Mouse (Mus musculus) MEL (cell line): ENCODE results near the gene Hs1bp3.

Source experiments
- CTCF ChIP-seq, 3 experiments: IDR thresholded peaks in 2 of 3; conservative IDR thresholded peaks in 1 of 3; 2 replicates each; pipeline ENCODE4 v1.5.1; 2011 to 2012; ENCODE audit warnings: low read length in 3 of 3, low read depth in 2 of 3, mild to moderate bottlenecking in 2 of 3, improper control_type of control experiment in 1 of 3, inconsistent platforms in 1 of 3, mixed read lengths in 1 of 3, moderate library complexity in 1 of 3; ENCODE audit not compliant: control insufficient read depth in 1 of 3, insufficient read depth in 1 of 3, poor library complexity in 1 of 3, severe bottlenecking in 1 of 3
- E2F4 ChIP-seq: IDR thresholded peaks from 2 replicates; pipeline ENCODE4 v1.6.1; 2011; ENCODE audit warnings: low read depth, low read length, improper control_type of control experiment, borderline replicate concordance
- EP300 ChIP-seq, 2 experiments: IDR thresholded peaks; 2 replicates each; pipeline ENCODE4 v1.6.1; 2011; ENCODE audit warnings: improper control_type of control experiment in 2 of 2, low read length in 2 of 2, low read depth in 1 of 2, mild to moderate bottlenecking in 1 of 2
- ETS1 ChIP-seq: IDR thresholded peaks from 2 replicates; pipeline ENCODE4 v1.6.1; 2012; ENCODE audit warnings: low read depth, mild to moderate bottlenecking, inconsistent platforms, low read length, improper control_type of control experiment, moderate library complexity
- MAX ChIP-seq: IDR thresholded peaks from 2 replicates; pipeline ENCODE4 v1.6.1; 2011; ENCODE audit warnings: low read length, improper control_type of control experiment
- MAZ ChIP-seq: IDR thresholded peaks from 2 replicates; pipeline ENCODE4 v1.6.1; 2012; ENCODE audit warnings: low read depth, mild to moderate bottlenecking, inconsistent platforms, low read length, improper control_type of control experiment
- POLR2A ChIP-seq, 2 experiments: IDR thresholded peaks; 2 replicates each; pipeline ENCODE4 v1.6.1; 2011 to 2012; ENCODE audit warnings: low read length in 2 of 2, mild to moderate bottlenecking in 2 of 2, control low read depth in 1 of 2, improper control_type of control experiment in 1 of 2, low read depth in 1 of 2, moderate library complexity in 1 of 2; ENCODE audit not compliant: control insufficient read depth in 1 of 2, insufficient read depth in 1 of 2, poor library complexity in 1 of 2
- POLR2AphosphoS2 ChIP-seq: IDR thresholded peaks from 2 replicates; pipeline ENCODE4 v1.6.1; 2011; ENCODE audit warnings: low read length, improper control_type of control experiment
- SIN3A ChIP-seq: IDR thresholded peaks from 2 replicates; pipeline ENCODE4 v1.6.1; 2012; ENCODE audit warnings: low read length, improper control_type of control experiment, inconsistent platforms

DNA sequence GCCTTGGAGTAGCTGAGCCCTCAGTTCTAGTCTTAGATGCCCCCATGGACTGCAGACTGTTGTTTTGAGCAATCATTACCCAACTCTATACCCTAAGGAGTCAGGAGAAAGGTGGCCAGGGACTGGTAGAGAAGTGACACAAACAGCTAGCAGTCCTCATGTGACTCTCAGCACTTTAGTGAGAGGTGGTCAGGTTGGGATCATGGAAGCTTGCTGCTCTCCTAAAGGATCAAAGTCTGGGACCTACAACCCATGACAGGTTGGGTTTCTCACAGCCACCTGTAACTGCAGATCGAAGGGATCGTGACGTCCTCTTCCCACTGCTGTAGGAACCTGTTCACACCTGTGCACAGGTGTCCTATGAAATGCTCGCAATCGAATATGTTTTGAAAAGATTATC is 32.3 kb downstream of the Hs1bp3 start:
- TF ChIP-seq POLR2A (IDR thresholded peaks at IDR 0.05; ENCODE audit: control insufficient read depth in 1 of 2, insufficient read depth in 1 of 2, low read depth in 1 of 2, low read length in 2 of 2, poor library complexity in 1 of 2) = no peak
- no peak for TF ChIP-seq CTCF (IDR thresholded peaks at IDR 0.05 in 2 of 3, conservative IDR thresholded peaks at IDR 0.05 in 1 of 3; ENCODE audit: control insufficient read depth in 1 of 3, insufficient read depth in 1 of 3, low read depth in 2 of 3, low read length in 3 of 3, poor library complexity in 1 of 3, severe bottlenecking in 1 of 3)
- no peak for TF ChIP-seq POLR2AphosphoS2
- no peak for TF ChIP-seq E2F4
- no peak for TF ChIP-seq ETS1
- no peak for TF ChIP-seq MAZ
- TF ChIP-seq SIN3A = no peak
- TF ChIP-seq EP300 (IDR thresholded peaks at IDR 0.05; ENCODE audit: low read depth in 1 of 2, low read length in 2 of 2) = no peak
- TF ChIP-seq MAX = no peak
